Mouse (Mus musculus): ENCODE measurements around the gene Dut.

DNA sequence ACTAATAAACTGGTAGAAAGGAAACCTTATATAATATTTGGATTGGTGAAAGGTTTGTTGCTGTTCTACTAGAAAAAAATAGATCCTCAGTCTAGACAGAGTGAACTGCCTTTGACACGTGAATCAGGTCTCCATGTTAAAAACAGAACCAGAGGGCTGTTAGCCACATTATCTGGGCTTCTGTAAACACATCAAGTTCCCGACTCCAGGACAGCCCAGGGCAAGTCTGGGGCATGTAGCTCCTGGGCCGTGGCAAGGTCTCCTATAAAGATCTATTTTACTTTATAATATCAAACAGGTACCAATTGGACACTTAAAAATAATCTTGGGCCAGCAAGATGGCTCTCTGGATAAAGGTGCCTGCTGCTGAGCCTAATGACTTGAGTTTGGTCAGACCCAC is 8.9 kb downstream of the Dut start:
- TF ChIP-seq CTCF (conservative IDR thresholded peaks at IDR 0.05; ENCODE audit: low read length) (no peak), POU5F1 (IDR thresholded peaks at IDR 0.05; ENCODE audit: borderline replicate concordance, low read length) (no peak)
